Mouse (Mus musculus) heart, embryonic 16.5 days (tissue): ENCODE measurements at regions not wholly inside any gene's neighbourhood (a gene's known extent, or its start where the extent isn't known, plus 50 kb on each side); places are given as distances from the start of the nearest gene placed in this dataset.
A peak's percentile ranks its signal among the peaks of the same experiment; 100 is the strongest.

Experiments used
- ATAC-seq: fragments of 200-750 bp; cut with Nextera tagmentation; replicated peaks from 2 replicates; pipeline ENCODE4 v1.8.0; 2017; ENCODE audit warnings: moderate number of reproducible peaks; ENCODE audit not compliant: insufficient read depth, low FRiP score; ENCODE audit errors: extremely low read depth
- H3K27ac ChIP-seq: fragments of 300-500 bp; sonication (generic); 2 replicates; pipeline ENCODE4 v1.5.1; 2014; ENCODE audit warnings: mild to moderate bottlenecking, low read length, control low read depth, moderate library complexity
- H3K27me3 ChIP-seq: fragments of 300-500 bp; sonication (generic); 2 replicates; pipeline ENCODE4 v1.6.1; 2014; ENCODE audit warnings: low read length, mixed read lengths; ENCODE audit not compliant: control insufficient read depth, insufficient read depth
- H3K36me3 ChIP-seq: fragments of 300-500 bp; sonication (generic); 2 replicates; pipeline ENCODE4 v1.6.1; 2014; ENCODE audit not compliant: control insufficient read depth, insufficient read depth
- H3K4me1 ChIP-seq: fragments of 300-500 bp; sonication (generic); 2 replicates; pipeline ENCODE4 v1.6.1; 2014; ENCODE audit warnings: low read length, mixed read lengths; ENCODE audit not compliant: control insufficient read depth, insufficient read depth
- H3K4me2 ChIP-seq: fragments of 300-500 bp; sonication (generic); 2 replicates; pipeline ENCODE4 v1.6.1; 2014; ENCODE audit warnings: low read depth, mild to moderate bottlenecking, control low read depth, low read length
- H3K4me3 ChIP-seq: fragments of 300-500 bp; sonication (generic); 2 replicates; pipeline ENCODE4 v1.5.1; 2014; ENCODE audit warnings: mild to moderate bottlenecking, control low read depth, low read length
- H3K9ac ChIP-seq: fragments of 300-500 bp; sonication (generic); 2 replicates; pipeline ENCODE4 v1.6.1; 2014; ENCODE audit warnings: low read length, control low read depth
- H3K9me3 ChIP-seq: fragments of 300-500 bp; sonication (generic); replicated peaks from 2 replicates; pipeline ENCODE4 v1.6.1; 2016; ENCODE audit warnings: low read length; ENCODE audit not compliant: control insufficient read depth
- WGBS: fragments of 180-500 bp; shearing (Covaris S2); extraction: QIAGEN DNeasy Blood & Tissue Kit; methylation state at CpG from one replicate; pipeline ENCODE4 v1.1.7; 2014; 5-methylcytosine and 5-hydroxymethylcytosine counted together

DNA sequence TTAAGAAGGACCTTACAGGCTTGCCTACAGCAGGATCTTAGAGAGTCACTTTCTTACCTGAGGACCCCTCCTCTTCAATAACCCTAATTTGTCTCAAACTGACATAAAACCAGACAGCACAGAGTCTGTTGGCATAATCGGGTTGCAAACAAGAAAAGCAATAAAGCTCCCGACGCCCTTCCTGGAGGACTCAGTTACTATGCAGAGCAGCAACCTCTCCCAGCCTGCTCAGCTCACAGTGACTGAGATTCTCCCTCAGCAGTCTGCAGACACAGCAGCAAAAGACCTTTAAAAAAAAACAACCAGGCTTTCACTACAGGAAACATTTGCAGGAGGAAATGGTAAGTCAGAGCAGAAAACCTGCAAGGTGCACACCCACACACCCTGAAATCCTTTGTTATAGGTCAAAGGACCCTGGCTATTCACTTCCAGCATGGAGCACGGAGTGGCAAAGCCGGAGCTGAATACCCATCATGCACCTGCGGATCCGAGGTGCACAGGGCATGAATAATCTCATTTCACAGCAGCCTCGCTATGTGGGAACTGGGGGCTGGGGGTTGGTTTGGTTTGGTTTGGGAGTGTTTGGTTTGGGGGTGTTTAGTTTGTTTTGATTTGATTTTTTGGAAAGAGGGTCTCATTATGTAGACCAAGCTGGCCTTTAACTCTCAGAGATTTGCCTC lies 97.6 kb downstream of the Tbx19 start:
- Histone ChIP-seq H3K4me3 (no peak overlapping the region), H3K4me2 (no peak overlapping the region), H3K36me3 (no peaks in the 10 kb centered on the region), H3K27ac (no peak overlapping the region), H3K4me1 (no peaks in the 10 kb centered on the region), H3K27me3 (no peaks in the 10 kb centered on the region), H3K9ac (no peak overlapping the region), H3K9me3 (no peaks in the 10 kb centered on the region)
- WGBS: 77% methylated on average over 8 of the region's 8 CpGs
- ATAC-seq: no peak

- no peak overlapping the region for H3K4me2 ChIP-seq
- H3K27me3 ChIP-seq: no peaks in the 10 kb centered on the region
- H3K4me1 ChIP-seq: no peaks in the 10 kb centered on the region
- H3K4me3 ChIP-seq: no peak overlapping the region
- ATAC-seq: no peak
- 55% methylated on average over 3 of the region's 3 CpGs for WGBS
- H3K9ac ChIP-seq: no peak overlapping the region
- no peak overlapping the region for H3K27ac ChIP-seq
- H3K9me3 ChIP-seq: no peaks in the 10 kb centered on the region
- H3K36me3 ChIP-seq: no peaks in the 10 kb centered on the region
Measured at GRCm38 (mm10) chr1:165061420-165061819, 99.2 kb downstream of the Tbx19 start.

- Histone ChIP-seq H3K4me3 (no peak overlapping the region), H3K4me1 (no peaks in the 10 kb centered on the region), H3K36me3 (no peaks in the 10 kb centered on the region), H3K27ac (no peak overlapping the region), H3K4me2 (no peak overlapping the region), H3K27me3 (no peaks in the 10 kb centered on the region), H3K9me3 (no peaks in the 10 kb centered on the region), H3K9ac (no peak overlapping the region)
- ATAC-seq: no peak
- 88% methylated on average over 6 of the region's 6 CpGs for WGBS
Measured at GRCm38 (mm10) chr1:165054245-165054644, 106.3 kb downstream of the Tbx19 start.

GRCm38 (mm10) chr1:165051294-165051693 lies 109.3 kb downstream of the Tbx19 start:
- WGBS: 59% methylated on average over 2 of the region's 2 CpGs

DNA sequence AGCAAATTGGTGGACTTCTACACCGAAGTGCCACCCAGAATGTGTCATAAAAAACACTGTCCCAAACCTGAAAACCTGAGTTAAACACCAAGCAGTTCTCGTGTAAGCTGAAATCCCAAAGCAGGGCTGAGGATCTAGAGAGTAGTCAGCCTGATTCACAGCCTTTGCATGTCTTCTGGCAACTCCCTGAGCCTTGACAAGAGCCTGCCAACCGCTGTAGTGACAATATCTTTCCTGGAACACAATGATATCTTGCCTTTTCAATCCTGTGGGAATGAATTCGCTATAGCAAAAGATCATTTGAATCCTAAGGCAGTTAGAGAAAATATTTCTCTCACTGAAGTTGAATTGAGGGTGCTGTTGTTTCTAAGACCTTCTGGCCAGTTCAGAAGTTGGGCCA lies 110.4 kb downstream of the Tbx19 start:
- Histone ChIP-seq H3K9ac (no peak overlapping the region), H3K4me3 (no peak overlapping the region), H3K27ac (no peak overlapping the region), H3K27me3 (no peaks in the 10 kb centered on the region), H3K9me3 (no peaks in the 10 kb centered on the region), H3K4me2 (no peak overlapping the region), H3K4me1 (peaks cover 13% of the 10 kb centered on the region), H3K36me3 (no peaks in the 10 kb centered on the region)
- no peak for ATAC-seq
- WGBS: 66% methylated on average over 4 of the region's 4 CpGs

More at GRCm38 (mm10) chr1:165051294-165051693, 109.3 kb downstream of the Tbx19 start:
- Histone ChIP-seq H3K4me1 (peaks cover 8% of the 10 kb centered on the region), H3K27me3 (no peaks in the 10 kb centered on the region), H3K4me2 (no peak overlapping the region), H3K9ac (no peak overlapping the region), H3K27ac (no peak overlapping the region), H3K36me3 (no peaks in the 10 kb centered on the region), H3K9me3 (no peaks in the 10 kb centered on the region), H3K4me3 (no peak overlapping the region)
- ATAC-seq: no peak

DNA sequence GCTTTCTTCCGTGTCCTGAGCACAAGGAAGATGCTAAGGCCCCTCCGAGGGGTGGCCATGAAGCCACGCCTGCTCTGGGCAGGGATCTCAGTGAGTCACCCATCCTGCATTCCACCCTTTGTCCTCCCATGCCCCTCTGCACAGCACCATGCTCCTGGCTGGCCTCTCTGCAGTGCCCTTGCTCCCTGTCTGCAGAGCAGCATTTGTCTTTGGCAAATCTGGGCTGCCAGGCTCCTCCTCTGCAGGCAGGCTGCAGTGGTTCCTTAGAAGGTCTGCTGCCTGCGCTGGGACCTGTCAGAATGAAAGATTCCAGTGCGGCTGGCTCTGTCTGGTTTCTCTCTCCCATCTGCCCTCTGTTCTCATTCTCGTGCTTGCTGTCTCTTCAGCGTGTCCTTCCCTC lies 111.3 kb upstream of the Xcl1 start:
- peak overlapping the region; percentile 29 for H3K4me2 ChIP-seq
- H3K9me3 ChIP-seq: no peaks in the 10 kb centered on the region
- H3K36me3 ChIP-seq: no peaks in the 10 kb centered on the region
- peak; percentile 88 for ATAC-seq
- 11% methylated on average over 7 of the region's 7 CpGs for WGBS
- H3K4me3 ChIP-seq: no peak overlapping the region
- H3K27ac ChIP-seq: peak overlapping the region; percentile 87
- peak overlapping the region; percentile 13; the same call in 1 of the 2 replicates for H3K9ac ChIP-seq
- no peaks in the 10 kb centered on the region for H3K27me3 ChIP-seq
- peaks cover 13% of the 10 kb centered on the region for H3K4me1 ChIP-seq

DNA sequence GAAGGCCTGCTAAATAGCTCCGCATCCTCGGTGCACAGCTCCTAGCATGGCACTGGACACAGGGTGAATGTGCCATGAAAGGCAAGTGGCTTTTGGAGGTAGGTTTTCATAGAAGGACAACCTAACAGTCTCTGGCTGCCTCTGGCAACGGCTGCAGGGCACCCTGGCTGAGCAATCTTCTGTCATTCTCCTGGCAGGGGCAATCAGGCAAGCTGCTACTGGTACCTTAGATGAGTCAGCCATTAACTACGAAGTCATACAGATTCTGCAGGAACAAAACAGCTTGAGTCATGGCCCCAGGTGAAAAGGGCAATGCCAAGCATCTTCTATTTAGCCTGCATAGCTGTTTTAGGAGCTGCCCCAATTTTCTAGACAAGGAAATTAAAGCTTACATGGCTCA lies 110.7 kb upstream of the Xcl1 start:
- Histone ChIP-seq H3K4me3 (no peak overlapping the region), H3K36me3 (no peaks in the 10 kb centered on the region), H3K9me3 (no peaks in the 10 kb centered on the region), H3K27ac (peak overlapping the region; percentile 87), H3K27me3 (no peaks in the 10 kb centered on the region), H3K9ac (no peak overlapping the region), H3K4me2 (no peak overlapping the region), H3K4me1 (peaks cover 13% of the 10 kb centered on the region)
- 59% methylated on average over 4 of the region's 4 CpGs for WGBS
- no peak for ATAC-seq

- 27% methylated on average over 3 of the region's 3 CpGs for WGBS
- H3K9me3 ChIP-seq: no peaks in the 10 kb centered on the region
- no peaks in the 10 kb centered on the region for H3K27me3 ChIP-seq
- H3K4me2 ChIP-seq: no peak overlapping the region
- H3K9ac ChIP-seq: no peak overlapping the region
- no peak for ATAC-seq
- H3K36me3 ChIP-seq: no peaks in the 10 kb centered on the region
- no peak overlapping the region for H3K4me3 ChIP-seq
- H3K27ac ChIP-seq: no peak overlapping the region
- peaks cover 15% of the 10 kb centered on the region for H3K4me1 ChIP-seq
Measured at GRCm38 (mm10) chr1:165043361-165043760, 108.0 kb upstream of the Xcl1 start.

DNA sequence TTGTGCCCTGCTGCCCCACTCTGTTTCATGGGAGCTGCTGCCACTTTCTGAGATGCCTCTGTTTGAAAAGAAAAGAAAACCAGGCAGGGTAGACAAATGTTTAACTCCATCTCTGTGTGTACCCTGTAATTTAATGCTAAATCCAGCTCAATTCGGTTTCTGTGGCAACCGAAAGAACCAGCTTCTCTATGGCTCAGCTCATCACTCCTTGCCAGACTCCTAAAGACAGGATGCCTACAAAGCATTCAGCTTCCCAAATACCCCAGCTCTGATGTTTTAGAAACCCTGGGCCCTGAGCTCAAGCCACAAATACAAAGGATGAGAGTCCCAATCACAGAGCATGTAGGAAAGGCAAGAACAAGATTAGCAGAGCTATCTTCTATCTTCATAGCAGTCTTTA lies 106.8 kb upstream of the Xcl1 start:
- Histone ChIP-seq H3K4me2 (no peak overlapping the region), H3K27me3 (no peaks in the 10 kb centered on the region), H3K4me3 (no peak overlapping the region), H3K9ac (no peak overlapping the region), H3K36me3 (no peaks in the 10 kb centered on the region), H3K4me1 (peaks cover 15% of the 10 kb centered on the region), H3K27ac (no peak overlapping the region), H3K9me3 (no peaks in the 10 kb centered on the region)
- ATAC-seq: no peak
- 82% methylated on average over 2 of the region's 2 CpGs for WGBS
